Mouse (Mus musculus): ENCODE results near the gene Efna3. TPM values are rescaled to one million over a fixed set of nuclear protein-coding genes. Genes with fewer than 3 reads are reported as not detected.

Efna3 gene
- polyA plus RNA-seq, 1 experiment from 2014 or later, result 6.4 TPM

GRCm38 (mm10) chr3:89332013-89332412 is 9.2 kb upstream of the Efna3 start:
- no peak overlapping the region for H3K4me3 ChIP-seq (ENCODE audit: low read depth, low read length)
- H3K27me3 ChIP-seq (ENCODE audit: control insufficient read depth, insufficient read depth, low read length), result peaks cover 14% of the 10 kb centered on the region; the same call in 1 of the 2 replicates
- H3K4me2 ChIP-seq, result no peak overlapping the region
- WGBS, result 31% methylated on average over 10 of the region's 10 CpGs
- DNase-seq (ENCODE audit: low spot score, missing footprints) (peak; percentile 83), ATAC-seq (ENCODE audit: low FRiP score) (no peak)
- H3K9ac ChIP-seq (ENCODE audit: low read length), result 0 out of 2 replicates have a peak overlapping the region, but pooled peaks have one; percentile 12
- H3K27ac ChIP-seq (ENCODE audit: low read depth, low read length), result no peak overlapping the region
- peaks cover 36% of the 10 kb centered on the region for H3K4me1 ChIP-seq (ENCODE audit: control insufficient read depth, insufficient read depth, low read length)
- H3K9me3 ChIP-seq (ENCODE audit: control insufficient read depth, low read length), result no peaks in the 10 kb centered on the region
- no peaks in the 10 kb centered on the region for H3K36me3 ChIP-seq (ENCODE audit: control insufficient read depth, insufficient read depth, low read length)

- no peaks in the 10 kb centered on the region for H3K9me3 ChIP-seq (ENCODE audit: control insufficient read depth, low read length)
- H3K27ac ChIP-seq (ENCODE audit: low read depth, low read length), result no peak overlapping the region
- peaks cover 31% of the 10 kb centered on the region for H3K4me1 ChIP-seq (ENCODE audit: control insufficient read depth, insufficient read depth, low read length)
- H3K36me3 ChIP-seq (ENCODE audit: control insufficient read depth, insufficient read depth, low read length), result no peaks in the 10 kb centered on the region
- WGBS, result 69% methylated on average over 13 of the region's 13 CpGs
- no peak overlapping the region; the same call in 1 of the 2 replicates for H3K4me2 ChIP-seq
- ATAC-seq (ENCODE audit: low FRiP score), result no peak
- H3K4me3 ChIP-seq (ENCODE audit: low read depth, low read length), result no peak overlapping the region
- no peak overlapping the region for H3K9ac ChIP-seq (ENCODE audit: low read length)
- DNase-seq (ENCODE audit: low spot score, missing footprints), result no peak
- H3K27me3 ChIP-seq (ENCODE audit: control insufficient read depth, insufficient read depth, low read length), result peaks cover 14% of the 10 kb centered on the region; the same call in 1 of the 2 replicates
These were observed 8.8 kb upstream of the Efna3 start for GRCm38 (mm10) chr3:89331561-89331960.

GRCm38 (mm10) chr3:89330948-89331347 is 8.2 kb upstream of the Efna3 start:
- Histone ChIP-seq H3K4me2 (no peak overlapping the region), H3K4me3 (ENCODE audit: low read depth, low read length) (no peak overlapping the region), H3K9me3 (ENCODE audit: control insufficient read depth, low read length) (no peaks in the 10 kb centered on the region), H3K9ac (ENCODE audit: low read length) (no peak overlapping the region), H3K27me3 (ENCODE audit: control insufficient read depth, insufficient read depth, low read length) (peaks cover 14% of the 10 kb centered on the region; the same call in 1 of the 2 replicates), H3K36me3 (ENCODE audit: control insufficient read depth, insufficient read depth, low read length) (no peaks in the 10 kb centered on the region), H3K4me1 (ENCODE audit: control insufficient read depth, insufficient read depth, low read length) (peaks cover 26% of the 10 kb centered on the region), H3K27ac (ENCODE audit: low read depth, low read length) (no peak overlapping the region)
- DNase-seq (ENCODE audit: low spot score, missing footprints) (no peak), ATAC-seq (ENCODE audit: low FRiP score) (peak; percentile 47; the same call in 1 of the 2 replicates)
- 16% methylated on average over 10 of the region's 10 CpGs for WGBS

- no peak overlapping the region for H3K9ac ChIP-seq (ENCODE audit: low read length)
- no peak overlapping the region for H3K27ac ChIP-seq (ENCODE audit: low read depth, low read length)
- H3K4me1 ChIP-seq (ENCODE audit: control insufficient read depth, insufficient read depth, low read length), result peaks cover 26% of the 10 kb centered on the region
- peaks cover 14% of the 10 kb centered on the region; the same call in 1 of the 2 replicates for H3K27me3 ChIP-seq (ENCODE audit: control insufficient read depth, insufficient read depth, low read length)
- H3K9me3 ChIP-seq (ENCODE audit: control insufficient read depth, low read length), result no peaks in the 10 kb centered on the region
- WGBS, result 71% methylated on average over 3 of the region's 3 CpGs
- ATAC-seq (ENCODE audit: low FRiP score) (no peak), DNase-seq (ENCODE audit: low spot score, missing footprints) (peak; percentile 79)
- no peaks in the 10 kb centered on the region for H3K36me3 ChIP-seq (ENCODE audit: control insufficient read depth, insufficient read depth, low read length)
- H3K4me2 ChIP-seq, result no peak overlapping the region
- H3K4me3 ChIP-seq (ENCODE audit: low read depth, low read length), result no peak overlapping the region
These were observed 7.6 kb upstream of the Efna3 start for GRCm38 (mm10) chr3:89330346-89330745.

- Histone ChIP-seq H3K4me2 (no peak overlapping the region), H3K27ac (ENCODE audit: low read depth, low read length) (no peak overlapping the region), H3K36me3 (ENCODE audit: control insufficient read depth, insufficient read depth, low read length) (no peaks in the 10 kb centered on the region), H3K9me3 (ENCODE audit: control insufficient read depth, low read length) (no peaks in the 10 kb centered on the region), H3K4me3 (ENCODE audit: low read depth, low read length) (no peak overlapping the region), H3K9ac (ENCODE audit: low read length) (no peak overlapping the region), H3K4me1 (ENCODE audit: control insufficient read depth, insufficient read depth, low read length) (peaks cover 26% of the 10 kb centered on the region), H3K27me3 (ENCODE audit: control insufficient read depth, insufficient read depth, low read length) (peaks cover 9% of the 10 kb centered on the region; the same call in 1 of the 2 replicates)
- DNase-seq (ENCODE audit: low spot score, missing footprints), result no peak
- WGBS, result 19% methylated on average over 4 of the region's 4 CpGs
- ATAC-seq (ENCODE audit: low FRiP score), result no peak
These were observed 5.9 kb upstream of the Efna3 start for GRCm38 (mm10) chr3:89328623-89329022.

GRCm38 (mm10) chr3:89327371-89327870 is 4.7 kb upstream of the Efna3 start:
- Histone ChIP-seq H3K9me3 (ENCODE audit: control insufficient read depth, low read length) (no peaks in the 10 kb centered on the region), H3K27me3 (ENCODE audit: control insufficient read depth, insufficient read depth, low read length) (peaks cover 16% of the 10 kb centered on the region), H3K4me1 (ENCODE audit: control insufficient read depth, insufficient read depth, low read length) (peaks cover 21% of the 10 kb centered on the region), H3K9ac (ENCODE audit: low read length) (no peak overlapping the region), H3K4me3 (ENCODE audit: low read depth, low read length) (no peak overlapping the region), H3K4me2 (no peak overlapping the region), H3K27ac (ENCODE audit: low read depth, low read length) (no peak overlapping the region), H3K36me3 (ENCODE audit: control insufficient read depth, insufficient read depth, low read length) (no peaks in the 10 kb centered on the region)
- ATAC-seq (ENCODE audit: low FRiP score) (no peak), DNase-seq (ENCODE audit: low spot score, missing footprints) (no peak)
- 55% methylated on average over 9 of the region's 9 CpGs for whole genome bisulfite sequencing

GRCm38 (mm10) chr3:89325882-89326281 is 3.1 kb upstream of the Efna3 start:
- no peak overlapping the region for H3K4me3 ChIP-seq (ENCODE audit: low read depth, low read length)
- H3K27ac ChIP-seq (ENCODE audit: low read depth, low read length), result no peak overlapping the region
- H3K4me1 ChIP-seq (ENCODE audit: control insufficient read depth, insufficient read depth, low read length), result peaks cover 22% of the 10 kb centered on the region
- H3K27me3 ChIP-seq (ENCODE audit: control insufficient read depth, insufficient read depth, low read length), result peaks cover 27% of the 10 kb centered on the region
- H3K4me2 ChIP-seq, result no peak overlapping the region
- H3K9me3 ChIP-seq (ENCODE audit: control insufficient read depth, low read length), result no peaks in the 10 kb centered on the region
- no peak overlapping the region for H3K9ac ChIP-seq (ENCODE audit: low read length)
- H3K36me3 ChIP-seq (ENCODE audit: control insufficient read depth, insufficient read depth, low read length), result no peaks in the 10 kb centered on the region
- ATAC-seq (ENCODE audit: low FRiP score) (no peak), DNase-seq (ENCODE audit: low spot score, missing footprints) (no peak)
- 89% methylated on average over 8 of the region's 8 CpGs for WGBS

- Histone ChIP-seq H3K4me3 (ENCODE audit: low read depth, low read length) (peak overlapping the region; percentile 52), H3K27me3 (ENCODE audit: control insufficient read depth, insufficient read depth, low read length) (peaks cover 59% of the 10 kb centered on the region), H3K36me3 (ENCODE audit: control insufficient read depth, insufficient read depth, low read length) (no peaks in the 10 kb centered on the region), H3K4me2 (peak overlapping the region; percentile 95), H3K27ac (ENCODE audit: low read depth, low read length) (no peak overlapping the region), H3K9ac (ENCODE audit: low read length) (peak overlapping the region; percentile 64), H3K4me1 (ENCODE audit: control insufficient read depth, insufficient read depth, low read length) (peaks cover 39% of the 10 kb centered on the region), H3K9me3 (ENCODE audit: control insufficient read depth, low read length) (no peaks in the 10 kb centered on the region)
- DNase-seq (ENCODE audit: low spot score, missing footprints) (peak; percentile 94), ATAC-seq (ENCODE audit: low FRiP score) (no peak)
- under 1% methylated on average over 14 of the region's 14 CpGs for WGBS
These were observed 649 bp downstream of the Efna3 start for GRCm38 (mm10) chr3:89322131-89322500.

- Histone ChIP-seq H3K4me1 (ENCODE audit: control insufficient read depth, insufficient read depth, low read length) (peaks cover 42% of the 10 kb centered on the region), H3K27me3 (ENCODE audit: control insufficient read depth, insufficient read depth, low read length) (peaks cover 62% of the 10 kb centered on the region), H3K9me3 (ENCODE audit: control insufficient read depth, low read length) (no peaks in the 10 kb centered on the region), H3K9ac (ENCODE audit: low read length) (peak overlapping the region; percentile 64), H3K4me3 (ENCODE audit: low read depth, low read length) (peak overlapping the region; percentile 52), H3K4me2 (peak overlapping the region; percentile 95), H3K36me3 (ENCODE audit: control insufficient read depth, insufficient read depth, low read length) (no peaks in the 10 kb centered on the region), H3K27ac (ENCODE audit: low read depth, low read length) (peak overlapping the region; percentile 59)
- ATAC-seq (ENCODE audit: low FRiP score), result peak; percentile 12; the same call in 1 of the 2 replicates
- DNase-seq (ENCODE audit: low spot score, missing footprints), result peak; percentile 93
- WGBS, result under 1% methylated on average over 58 of the region's 66 CpGs
These were observed 1.3 kb downstream of the Efna3 start for GRCm38 (mm10) chr3:89321183-89322130.
